Mouse (Mus musculus): ENCODE data around the gene Fosl1. TPM values are rescaled to one million over a fixed set of nuclear protein-coding genes. Genes with fewer than 3 reads are reported as not detected.

Gene Fosl1
- total RNA-seq, 2 experiments from 2014 or later: 0.57 TPM; not detected in 1

DNA sequence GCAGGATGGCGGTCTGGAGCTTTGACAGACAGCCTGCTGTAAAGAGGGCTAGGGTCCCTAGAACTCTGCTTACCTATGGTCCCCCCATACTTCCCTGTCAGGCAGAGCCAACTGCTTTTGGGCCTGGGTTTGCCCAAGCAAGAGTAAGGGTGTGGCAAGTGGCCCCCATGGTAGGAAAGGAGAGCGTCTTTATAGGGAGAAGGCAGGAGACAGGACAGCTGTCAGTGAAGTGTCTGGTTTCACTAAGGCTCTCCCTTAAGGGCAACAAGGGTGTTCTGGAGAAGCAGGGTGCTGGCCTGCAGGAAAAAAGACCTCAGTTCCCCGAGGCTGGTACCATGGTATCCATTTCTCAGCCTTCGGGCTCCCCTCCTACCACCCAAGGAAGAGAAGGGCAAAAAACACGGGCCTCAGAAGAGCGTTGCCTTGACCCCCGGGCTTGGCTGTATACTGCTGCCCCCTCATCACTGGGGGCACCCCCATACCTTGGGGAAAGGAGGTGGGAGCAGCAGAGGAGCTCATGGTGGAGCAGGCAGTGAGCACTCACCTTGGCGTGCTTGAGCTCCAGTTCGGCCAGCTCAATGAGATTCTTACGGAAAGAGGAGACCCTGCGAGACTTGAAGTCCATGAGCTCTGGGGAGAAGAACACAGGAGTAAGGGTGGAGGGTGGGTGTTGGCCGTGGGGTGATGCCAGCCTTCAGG lies 48.2 kb downstream of the Fosl1 start:
- ATAC-seq (replicated peaks; ENCODE audit: poor library complexity, severe bottlenecking): no peak

DNA sequence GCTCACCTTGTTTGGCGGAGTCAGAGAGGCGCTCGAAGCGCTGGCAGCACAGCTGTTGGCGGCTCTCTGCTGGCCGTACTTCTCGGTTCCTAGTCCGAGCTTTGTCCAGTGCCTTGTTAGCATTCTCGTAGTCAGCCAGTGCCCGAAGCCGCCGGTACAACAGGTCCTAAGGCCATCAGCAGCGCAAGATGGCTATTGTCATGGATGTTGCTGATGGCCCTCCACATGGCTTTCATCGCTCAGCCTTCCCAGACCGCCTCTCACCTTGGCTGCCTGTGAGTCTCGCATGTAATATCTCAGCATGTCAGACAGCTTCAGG lies 48.7 kb downstream of the Fosl1 start:
- no peak for ATAC-seq (replicated peaks; ENCODE audit: poor library complexity, severe bottlenecking)

- ATAC-seq (replicated peaks; ENCODE audit: poor library complexity, severe bottlenecking): no peak
Measured at GRCm38 (mm10) chr19:5500330-5500875, 53.1 kb downstream of the Fosl1 start.

GRCm38 (mm10) chr19:5503687-5504086 lies 56.3 kb downstream of the Fosl1 start, which contains the start of gene 1700020D05Rik:
1700020D05Rik (minus strand) TSS chr19:5503787.
- ATAC-seq (replicated peaks; ENCODE audit: poor library complexity, severe bottlenecking): no peak

Other genes starting within 250 kb of the Fosl1 start
- gene Pacs1, start 174.4 kb upstream of the Fosl1 start, total RNA-seq (2014; fragmentation: Nextera tagmentation): 13.5 and 22.1 TPM in 2 replicates
- gene Pacs1, start 174.4 kb upstream of the Fosl1 start, total RNA-seq (2017): 6.5 and 8.0 TPM in 2 replicates
- gene Sf3b2, start 152.1 kb upstream of the Fosl1 start, total RNA-seq (2014; fragmentation: Nextera tagmentation): 177 and 181 TPM in 2 replicates
- gene Sf3b2, start 152.1 kb upstream of the Fosl1 start, total RNA-seq (2017): 224 and 247 TPM in 2 replicates
- not detected in 2 replicates for gene Gal3st3, start 149.2 kb upstream of the Fosl1 start, total RNA-seq (2014; fragmentation: Nextera tagmentation)
- gene Gal3st3, start 149.2 kb upstream of the Fosl1 start, total RNA-seq (2017): not detected in 2 replicates
- not detected in 2 replicates for gene Catsper1, start 111.8 kb upstream of the Fosl1 start, total RNA-seq (2014; fragmentation: Nextera tagmentation)
- not detected in 2 replicates for gene Catsper1, start 111.8 kb upstream of the Fosl1 start, total RNA-seq (2017)
- gene Cst6, start 98.0 kb upstream of the Fosl1 start, total RNA-seq (2014; fragmentation: Nextera tagmentation): not detected in 2 replicates
- gene Cst6, start 98.0 kb upstream of the Fosl1 start, total RNA-seq (2017): not detected in 2 replicates
- gene Eif1ad, start 80.8 kb upstream of the Fosl1 start, total RNA-seq (2014; fragmentation: Nextera tagmentation): 52.8 and 54.1 TPM in 2 replicates
- 69.4 and 72.2 TPM in 2 replicates for gene Eif1ad, start 80.8 kb upstream of the Fosl1 start, total RNA-seq (2017)
- 526 and 559 TPM in 2 replicates for gene Banf1, start 80.4 kb upstream of the Fosl1 start, total RNA-seq (2014; fragmentation: Nextera tagmentation)
- 84.9 and 130 TPM in 2 replicates for gene Banf1, start 80.4 kb upstream of the Fosl1 start, total RNA-seq (2017)
- gene Sart1, start 58.8 kb upstream of the Fosl1 start, total RNA-seq (2014; fragmentation: Nextera tagmentation): 86.2 and 138 TPM in 2 replicates
- gene Sart1, start 58.8 kb upstream of the Fosl1 start, total RNA-seq (2017): 63.2 and 78.7 TPM in 2 replicates
- gene Tsga10ip, start 45.0 kb upstream of the Fosl1 start, total RNA-seq (2014; fragmentation: Nextera tagmentation): not detected in 2 replicates
- 1.9 TPM in 1 of 2 replicates, not detected in the other for gene Tsga10ip, start 45.0 kb upstream of the Fosl1 start, total RNA-seq (2017)
- 160 and 218 TPM in 2 replicates for gene Drap1, start 22.6 kb upstream of the Fosl1 start, total RNA-seq (2014; fragmentation: Nextera tagmentation)
- 119 and 145 TPM in 2 replicates for gene Drap1, start 22.6 kb upstream of the Fosl1 start, total RNA-seq (2017)
- gene AI837181, start 22.4 kb upstream of the Fosl1 start, total RNA-seq (2014; fragmentation: Nextera tagmentation): 30.1 and 32.7 TPM in 2 replicates
- 10.9 and 12.2 TPM in 2 replicates for gene AI837181, start 22.4 kb upstream of the Fosl1 start, total RNA-seq (2017)
- 0.68 and 1.9 TPM in 2 replicates for gene Ccdc85b, start 10.3 kb downstream of the Fosl1 start, total RNA-seq (2014; fragmentation: Nextera tagmentation)
- 2.5 and 4.1 TPM in 2 replicates for gene Ccdc85b, start 10.3 kb downstream of the Fosl1 start, total RNA-seq (2017)
- 33.6 and 94.2 TPM in 2 replicates for gene Fibp, start 13.1 kb downstream of the Fosl1 start, total RNA-seq (2014; fragmentation: Nextera tagmentation)
- 112 and 122 TPM in 2 replicates for gene Fibp, start 13.1 kb downstream of the Fosl1 start, total RNA-seq (2017)
- gene Ctsw, start 21.0 kb downstream of the Fosl1 start, total RNA-seq (2014; fragmentation: Nextera tagmentation): 1.1 TPM in 1 of 2 replicates, not detected in the other
- gene Ctsw, start 21.0 kb downstream of the Fosl1 start, total RNA-seq (2017): not detected in 2 replicates
- not detected in 2 replicates for gene Efemp2, start 26.4 kb downstream of the Fosl1 start, total RNA-seq (2014; fragmentation: Nextera tagmentation)
- 1.6 TPM in 1 of 2 replicates, not detected in the other for gene Efemp2, start 26.4 kb downstream of the Fosl1 start, total RNA-seq (2017)
- gene Mus81, start 40.9 kb downstream of the Fosl1 start, total RNA-seq (2014; fragmentation: Nextera tagmentation): 23.9 and 39.7 TPM in 2 replicates
- gene Mus81, start 40.9 kb downstream of the Fosl1 start, total RNA-seq (2017): 9.4 and 13.5 TPM in 2 replicates
- gene Cfl1, start 42.9 kb downstream of the Fosl1 start, total RNA-seq (2014; fragmentation: Nextera tagmentation): 1,243 and 1,245 TPM in 2 replicates
- 1,162 and 1,185 TPM in 2 replicates for gene Cfl1, start 42.9 kb downstream of the Fosl1 start, total RNA-seq (2017)
- gene 1700020D05Rik, start 56.2 kb downstream of the Fosl1 start, total RNA-seq (2014; fragmentation: Nextera tagmentation): 2.8 TPM in 1 of 2 replicates, not detected in the other
- not detected in 2 replicates for gene 1700020D05Rik, start 56.2 kb downstream of the Fosl1 start, total RNA-seq (2017)
- gene Snx32, start 63.0 kb downstream of the Fosl1 start, total RNA-seq (2014; fragmentation: Nextera tagmentation): 4.9 and 5.7 TPM in 2 replicates
- gene Snx32, start 63.0 kb downstream of the Fosl1 start, total RNA-seq (2017): 1.1 and 1.7 TPM in 2 replicates
- gene Ovol1, start 113.1 kb downstream of the Fosl1 start, total RNA-seq (2014; fragmentation: Nextera tagmentation): not detected in 2 replicates
- not detected in 2 replicates for gene Ovol1, start 113.1 kb downstream of the Fosl1 start, total RNA-seq (2017)
- 5.7 and 17.5 TPM in 2 replicates for gene Ap5b1, start 120.5 kb downstream of the Fosl1 start, total RNA-seq (2014; fragmentation: Nextera tagmentation)
- gene Ap5b1, start 120.5 kb downstream of the Fosl1 start, total RNA-seq (2017): 7.5 and 10.4 TPM in 2 replicates
- gene Rnaseh2c, start 154.3 kb downstream of the Fosl1 start, total RNA-seq (2014; fragmentation: Nextera tagmentation): 78.4 and 114 TPM in 2 replicates
- gene Rnaseh2c, start 154.3 kb downstream of the Fosl1 start, total RNA-seq (2017): 37.7 and 140 TPM in 2 replicates
- gene Kat5, start 162.7 kb downstream of the Fosl1 start, total RNA-seq (2014; fragmentation: Nextera tagmentation): 27.9 and 52.2 TPM in 2 replicates
- gene Kat5, start 162.7 kb downstream of the Fosl1 start, total RNA-seq (2017): 60.2 and 82.3 TPM in 2 replicates
- gene Rela, start 189.9 kb downstream of the Fosl1 start, total RNA-seq (2014; fragmentation: Nextera tagmentation): 37.1 and 46.4 TPM in 2 replicates
- gene Rela, start 189.9 kb downstream of the Fosl1 start, total RNA-seq (2017): 25.4 and 31.7 TPM in 2 replicates
- gene Sipa1, start 216.2 kb downstream of the Fosl1 start, total RNA-seq (2014; fragmentation: Nextera tagmentation): 56.8 and 65.9 TPM in 2 replicates
- gene Sipa1, start 216.2 kb downstream of the Fosl1 start, total RNA-seq (2017): 17.3 and 20.8 TPM in 2 replicates
- 23.0 and 30.4 TPM in 2 replicates for gene Map3k11, start 241.2 kb downstream of the Fosl1 start, total RNA-seq (2014; fragmentation: Nextera tagmentation)
- 21.9 and 22.2 TPM in 2 replicates for gene Map3k11, start 241.2 kb downstream of the Fosl1 start, total RNA-seq (2017)
- 35.2 and 46.8 TPM in 2 replicates for gene Pcnx3, start 241.4 kb downstream of the Fosl1 start, total RNA-seq (2014; fragmentation: Nextera tagmentation)
- 12.6 and 22.7 TPM in 2 replicates for gene Pcnx3, start 241.4 kb downstream of the Fosl1 start, total RNA-seq (2017)

All from granulocyte monocyte progenitor cell, adult 5-6 weeks (primary cell).